Mouse (Mus musculus): ENCODE measurements around the gene Cuzd1. TPM values are rescaled to one million over a fixed set of nuclear protein-coding genes. Genes with fewer than 3 reads are reported as not detected.

Gene Cuzd1
- not detected in 2 replicates for polyA plus RNA-seq (2016; fragmentation: Nextera tagmentation; extraction: Ambion mirVana)

- H3K4me3 ChIP-seq: no peak within 1 kb of the TSS
- no peaks in the 10 kb centered on the region for H3K9me3 ChIP-seq (replicated peaks)
- no peaks in the 10 kb centered on the region for H3K27me3 ChIP-seq (ENCODE audit: low read depth, poor library complexity, severe bottlenecking)
- H3K36me3 ChIP-seq: no peaks in the 10 kb centered on the region
- 86% methylated on average over 2 of the region's 2 CpGs for WGBS
- H3K4me1 ChIP-seq: no peaks in the 10 kb centered on the region
- H3K27ac ChIP-seq: no peak within 1 kb of the TSS
- no peak for DNase-seq (ENCODE audit: low spot score)
Measured at GRCm38 (mm10) chr7:131322192-131322591, at the start of gene Cuzd1. Cuzd1 (minus strand) TSS chr7:131322292.

DNA sequence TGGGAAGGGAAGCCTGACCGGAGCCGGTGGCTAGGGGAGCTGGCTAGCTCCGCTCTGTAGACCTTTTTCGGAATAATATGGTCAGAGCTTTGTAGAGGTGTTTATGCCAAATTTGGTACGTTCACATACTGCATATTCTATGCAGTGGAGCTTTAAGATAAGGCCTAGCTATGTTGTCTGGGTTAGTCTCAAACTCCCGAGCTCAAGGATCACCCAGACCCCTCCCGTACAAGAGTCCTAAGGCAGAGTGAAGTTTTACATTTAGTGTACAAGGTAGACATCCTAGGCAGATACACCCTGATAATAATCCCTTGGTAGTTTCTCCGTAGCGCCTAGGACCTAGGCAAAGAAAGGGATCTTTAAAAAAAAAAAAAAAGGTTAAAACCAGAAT, 49.4 kb upstream of the Cuzd1 start:
- WGBS: 12% methylated on average over 9 of the region's 9 CpGs
- H3K9me3 ChIP-seq (replicated peaks): no peaks in the 10 kb centered on the region
- no peaks in the 10 kb centered on the region for H3K27me3 ChIP-seq (ENCODE audit: low read depth, poor library complexity, severe bottlenecking)
- no peak for DNase-seq (ENCODE audit: low spot score)
- H3K4me3 ChIP-seq: peak overlapping the region; percentile 85
- H3K27ac ChIP-seq: peak overlapping the region; percentile 98
- H3K4me1 ChIP-seq: peaks cover 16% of the 10 kb centered on the region
- H3K36me3 ChIP-seq: peaks cover 8% of the 10 kb centered on the region

- 5% methylated on average over 47 of the region's 47 CpGs for WGBS
- Histone ChIP-seq H3K4me1 (peaks cover 16% of the 10 kb centered on the region), H3K4me3 (peak within 1 kb of the TSS; percentile 85), H3K9me3 (replicated peaks) (no peaks in the 10 kb centered on the region), H3K27ac (peak within 1 kb of the TSS; percentile 98), H3K36me3 (peaks cover 8% of the 10 kb centered on the region), H3K27me3 (ENCODE audit: low read depth, poor library complexity, severe bottlenecking) (no peaks in the 10 kb centered on the region)
- DNase-seq (ENCODE audit: low spot score): peak; percentile 95
Measured at GRCm38 (mm10) chr7:131370648-131371469, 48.8 kb upstream of the Cuzd1 start, which contains the start of gene Pstk. Pstk (plus strand) TSS chr7:131371141.

DNA sequence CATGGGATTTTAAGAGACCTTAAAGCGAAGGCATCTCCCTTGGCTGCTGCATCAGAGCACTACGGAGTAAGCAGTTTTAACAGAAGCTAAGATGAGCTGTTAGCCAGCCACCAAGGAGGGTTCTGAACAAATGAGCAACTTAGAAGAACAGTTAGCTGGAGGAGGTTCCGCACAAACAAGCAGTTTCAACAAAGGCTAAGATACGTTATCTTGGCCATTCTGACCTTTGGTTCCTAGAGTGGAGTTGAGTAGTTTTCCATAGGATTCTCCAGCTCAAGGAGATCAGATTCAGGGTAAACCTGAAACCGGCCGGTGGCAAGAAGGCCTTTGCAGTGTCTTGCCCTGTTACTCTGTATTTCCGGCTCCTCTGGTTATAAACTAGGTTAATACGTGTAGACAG, 42.0 kb upstream of the Cuzd1 start:
- H3K4me1 ChIP-seq: peaks cover 17% of the 10 kb centered on the region
- no peak overlapping the region for H3K27ac ChIP-seq
- no peak for DNase-seq (ENCODE audit: low spot score)
- no peak overlapping the region for H3K4me3 ChIP-seq
- no peaks in the 10 kb centered on the region for H3K9me3 ChIP-seq (replicated peaks)
- H3K36me3 ChIP-seq: peaks cover 20% of the 10 kb centered on the region
- no peaks in the 10 kb centered on the region for H3K27me3 ChIP-seq (ENCODE audit: low read depth, poor library complexity, severe bottlenecking)
- 93% methylated on average over 8 of the region's 8 CpGs for WGBS

DNA sequence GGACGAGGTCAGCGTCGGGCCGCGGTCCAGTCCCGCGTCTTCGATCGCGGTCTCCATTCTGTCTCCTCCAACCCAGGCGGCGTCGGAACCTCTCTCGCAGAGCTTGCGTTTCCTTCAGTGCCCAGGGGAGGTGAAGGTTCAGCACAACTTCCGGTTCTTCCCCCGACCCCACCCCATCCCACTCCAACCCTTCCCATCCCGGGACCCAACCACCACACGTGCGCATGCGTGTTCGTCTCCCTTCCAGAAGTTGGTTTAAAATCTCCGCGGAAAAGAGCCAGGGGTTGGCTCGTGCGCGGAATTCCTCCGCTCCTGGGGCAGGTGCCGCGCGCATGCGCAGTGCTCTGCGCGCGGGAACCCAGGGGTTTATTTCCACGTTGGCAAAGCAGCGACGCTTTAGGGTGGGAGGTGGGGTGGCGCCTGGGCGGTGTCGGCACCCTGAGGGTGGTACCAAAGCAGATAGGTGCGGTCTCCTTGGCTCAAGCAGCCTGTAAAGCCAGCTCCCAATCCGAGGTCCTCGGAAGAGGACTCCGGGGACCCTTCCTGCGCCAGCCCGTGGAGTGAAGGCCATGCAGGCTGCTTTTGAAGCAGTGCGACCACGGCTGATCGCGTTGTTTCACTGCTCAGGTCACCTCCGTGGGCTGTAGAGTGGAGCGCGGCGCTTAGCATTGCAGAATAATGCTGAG, 40.7 kb upstream of the Cuzd1 start, which contains the start of gene 2310057M21Rik:
Gene 2310057M21Rik, minus strand, starts transcription at position 145 of the 686 bp plus-strand sequence.
- DNase-seq (ENCODE audit: low spot score): peak; percentile 96
- peaks cover 34% of the 10 kb centered on the region for H3K36me3 ChIP-seq
- under 1% methylated on average over 55 of the region's 55 CpGs for WGBS
- H3K4me3 ChIP-seq: peak within 1 kb of the TSS; percentile 89
- H3K27me3 ChIP-seq (ENCODE audit: low read depth, poor library complexity, severe bottlenecking): no peaks in the 10 kb centered on the region
- H3K27ac ChIP-seq: peak within 1 kb of the TSS; percentile 96
- H3K9me3 ChIP-seq (replicated peaks): no peaks in the 10 kb centered on the region
- peaks cover 17% of the 10 kb centered on the region for H3K4me1 ChIP-seq

DNA sequence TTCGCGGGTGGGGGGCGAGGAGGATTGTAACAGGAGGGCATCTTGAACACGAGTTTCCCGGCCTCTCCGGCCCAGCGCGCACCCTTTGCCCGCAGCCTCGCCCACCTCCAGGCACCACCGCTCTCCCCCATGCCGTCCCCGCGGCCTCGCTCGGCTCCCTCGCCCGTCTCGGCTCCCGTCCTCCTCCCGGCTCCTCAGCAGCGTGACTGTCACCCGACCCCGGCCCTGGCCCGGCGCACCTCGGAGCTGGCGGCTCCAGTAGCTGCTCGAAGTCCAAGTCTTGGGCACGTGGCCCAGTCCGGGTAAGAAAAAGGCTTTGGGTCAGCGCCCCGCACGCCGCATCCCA, 40.1 kb upstream of the Cuzd1 start:
- no peak for DNase-seq (ENCODE audit: low spot score)
- no peaks in the 10 kb centered on the region for H3K9me3 ChIP-seq (replicated peaks)
- H3K4me1 ChIP-seq: peaks cover 17% of the 10 kb centered on the region
- H3K4me3 ChIP-seq: peak overlapping the region; percentile 89
- 1% methylated on average over 35 of the region's 35 CpGs for WGBS
- H3K27ac ChIP-seq: peak overlapping the region; percentile 96
- H3K36me3 ChIP-seq: peaks cover 39% of the 10 kb centered on the region
- no peaks in the 10 kb centered on the region for H3K27me3 ChIP-seq (ENCODE audit: low read depth, poor library complexity, severe bottlenecking)

- Histone ChIP-seq H3K9me3 (replicated peaks) (no peaks in the 10 kb centered on the region), H3K27ac (no peak overlapping the region), H3K4me1 (peaks cover 2% of the 10 kb centered on the region), H3K4me3 (no peak overlapping the region), H3K27me3 (ENCODE audit: low read depth, poor library complexity, severe bottlenecking) (no peaks in the 10 kb centered on the region), H3K36me3 (peaks cover 93% of the 10 kb centered on the region)
- 95% methylated on average over 13 of the region's 13 CpGs for WGBS
- DNase-seq (ENCODE audit: low spot score): no peak
Measured at GRCm38 (mm10) chr7:131356105-131356504, 34.0 kb upstream of the Cuzd1 start.

DNA sequence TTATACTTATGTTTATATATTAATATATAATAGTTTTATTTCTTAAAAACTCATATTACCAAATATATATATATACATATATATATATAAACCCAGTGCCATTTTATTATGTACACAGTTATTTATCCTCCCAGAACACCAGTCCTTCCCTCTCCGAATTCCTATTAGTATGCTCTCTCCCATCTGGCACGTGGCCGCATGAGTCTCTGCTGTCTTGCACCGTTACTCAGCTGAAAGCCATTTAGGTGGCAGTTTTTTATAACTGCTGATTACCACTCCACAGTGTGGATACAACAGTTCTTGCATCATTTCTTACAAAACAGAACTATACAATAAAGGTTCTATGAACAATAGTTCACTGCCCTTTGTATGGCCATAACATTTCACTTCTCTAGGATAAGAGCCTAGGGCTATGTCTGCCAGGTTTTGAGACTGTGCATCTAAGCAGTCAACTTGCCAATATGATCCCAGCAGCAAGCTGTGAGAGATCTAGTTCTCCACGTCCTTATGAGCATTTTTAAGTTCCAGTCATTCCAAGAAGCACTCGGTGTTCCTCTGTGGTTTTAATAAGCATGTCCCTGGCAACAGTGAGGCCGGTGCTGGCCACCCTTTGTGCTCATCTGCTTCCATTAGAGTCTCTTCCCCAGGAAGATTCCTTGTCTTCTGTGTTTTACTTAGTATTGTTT, 23.9 kb upstream of the Cuzd1 start:
- no peaks in the 10 kb centered on the region for H3K4me1 ChIP-seq
- no peak overlapping the region for H3K4me3 ChIP-seq
- H3K36me3 ChIP-seq: peaks cover 90% of the 10 kb centered on the region
- H3K9me3 ChIP-seq (replicated peaks): no peaks in the 10 kb centered on the region
- no peak overlapping the region for H3K27ac ChIP-seq
- H3K27me3 ChIP-seq (ENCODE audit: low read depth, poor library complexity, severe bottlenecking): no peaks in the 10 kb centered on the region
- 94% methylated on average over 7 of the region's 7 CpGs for WGBS
- no peak for DNase-seq (ENCODE audit: low spot score)

DNA sequence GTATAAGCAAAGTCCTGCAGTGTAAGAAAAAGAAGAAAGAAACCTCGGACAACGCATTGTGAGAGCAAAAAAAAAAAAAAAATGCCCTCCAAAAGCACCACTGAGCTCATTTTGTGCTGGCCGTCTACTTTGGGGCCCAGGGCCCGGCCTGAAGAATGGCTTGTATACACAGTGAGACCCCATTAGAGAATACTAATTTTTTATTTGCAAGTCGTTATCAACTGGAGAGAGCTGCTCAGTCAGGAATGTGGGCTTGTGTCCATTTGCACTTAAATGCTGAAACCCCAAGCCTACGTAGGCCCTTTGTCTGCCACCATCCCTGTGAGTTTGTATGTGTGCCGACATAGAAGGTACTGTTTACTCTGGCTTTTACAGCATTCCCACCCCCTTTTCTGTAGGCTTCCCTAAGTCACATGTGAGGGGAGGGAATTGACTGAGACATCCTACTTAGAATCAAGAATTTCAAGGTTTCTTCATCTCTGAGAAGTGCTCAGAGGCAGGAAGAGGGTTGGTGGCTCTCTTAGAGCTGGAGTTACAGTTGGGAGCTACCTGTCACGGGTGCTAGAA, 15.5 kb upstream of the Cuzd1 start:
- no peaks in the 10 kb centered on the region for H3K27me3 ChIP-seq (ENCODE audit: low read depth, poor library complexity, severe bottlenecking)
- 80% methylated on average over 8 of the region's 8 CpGs for WGBS
- H3K27ac ChIP-seq: no peak overlapping the region
- DNase-seq (ENCODE audit: low spot score): no peak
- peaks cover 40% of the 10 kb centered on the region for H3K36me3 ChIP-seq
- no peak overlapping the region for H3K4me3 ChIP-seq
- no peaks in the 10 kb centered on the region for H3K9me3 ChIP-seq (replicated peaks)
- H3K4me1 ChIP-seq: no peaks in the 10 kb centered on the region

DNA sequence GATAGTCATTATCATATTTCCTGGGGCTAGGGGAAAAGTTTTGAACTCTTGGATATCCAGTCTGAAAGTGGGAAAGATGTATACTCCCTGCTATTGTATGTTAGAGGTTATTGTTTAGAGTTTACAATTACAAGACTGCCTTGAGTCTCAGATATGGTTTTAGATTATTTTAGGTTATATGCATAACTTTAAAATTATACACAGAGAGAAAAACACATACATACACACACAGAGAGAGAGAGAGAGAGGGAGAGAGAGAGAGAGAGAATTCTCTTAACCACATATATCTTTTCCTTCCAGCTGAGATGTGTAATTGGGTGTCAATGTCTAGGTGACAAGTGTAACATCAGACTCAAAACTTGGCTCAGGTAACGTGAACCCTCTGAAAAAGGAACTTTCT, 11.5 kb upstream of the Cuzd1 start, which contains the start of gene Fam24a:
Gene Fam24a, plus strand, starts transcription at position 301 of the 400 bp plus-strand sequence.
- no peak within 1 kb of the TSS for H3K27ac ChIP-seq
- no peaks in the 10 kb centered on the region for H3K9me3 ChIP-seq (replicated peaks)
- DNase-seq (ENCODE audit: low spot score): no peak
- H3K4me3 ChIP-seq: no peak within 1 kb of the TSS
- H3K27me3 ChIP-seq (ENCODE audit: low read depth, poor library complexity, severe bottlenecking): no peaks in the 10 kb centered on the region
- H3K4me1 ChIP-seq: no peaks in the 10 kb centered on the region
- H3K36me3 ChIP-seq: 0 out of 2 replicates have a peak, but pooled peaks cover 4% of the 10 kb centered on the region
- 54% methylated on average over 1 of the region's 1 CpGs for WGBS

DNA sequence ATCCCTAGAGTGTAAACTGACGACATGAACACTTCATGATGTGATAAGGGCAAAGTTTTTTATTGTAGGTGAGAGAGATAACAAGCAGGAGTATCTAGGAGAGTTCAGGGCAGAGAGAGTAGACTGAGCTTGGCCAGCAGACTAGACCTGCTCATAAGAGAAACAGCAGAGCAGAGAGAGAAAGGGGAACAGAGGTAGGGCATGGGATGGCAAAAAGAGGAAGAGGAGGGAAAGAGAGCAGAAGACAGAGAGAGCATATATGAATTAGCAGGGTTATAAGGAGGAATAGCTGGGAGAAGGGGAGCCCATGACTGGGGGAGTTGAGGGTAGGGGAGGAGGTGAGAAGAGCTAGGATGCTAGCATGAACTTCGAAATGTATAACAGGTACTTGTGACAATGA, 9.6 kb upstream of the Cuzd1 start:
- no peak for DNase-seq (ENCODE audit: low spot score)
- Histone ChIP-seq H3K9me3 (replicated peaks) (no peaks in the 10 kb centered on the region), H3K27ac (no peak overlapping the region), H3K4me1 (no peaks in the 10 kb centered on the region), H3K4me3 (no peak overlapping the region), H3K36me3 (no peaks in the 10 kb centered on the region), H3K27me3 (ENCODE audit: low read depth, poor library complexity, severe bottlenecking) (no peaks in the 10 kb centered on the region)
- WGBS: 75% methylated on average over 2 of the region's 2 CpGs

- WGBS: 91% methylated on average over 5 of the region's 5 CpGs
- Histone ChIP-seq H3K36me3 (no peaks in the 10 kb centered on the region), H3K9me3 (replicated peaks) (no peaks in the 10 kb centered on the region), H3K27me3 (ENCODE audit: low read depth, poor library complexity, severe bottlenecking) (no peaks in the 10 kb centered on the region), H3K4me1 (no peaks in the 10 kb centered on the region), H3K4me3 (no peak within 1 kb of the TSS), H3K27ac (no peak within 1 kb of the TSS)
- no peak for DNase-seq (ENCODE audit: low spot score)
Measured at GRCm38 (mm10) chr7:131329416-131329815, 7.3 kb upstream of the Cuzd1 start, which contains the start of gene Fam24b. Fam24b (minus strand) TSS chr7:131329516.

Measured in limb, embryonic 10.5 days (tissue).